Mouse (Mus musculus) T-helper 1 cell (primary cell): Measurements from ENCODE around the gene Nek6.

Experiments
- in situ Hi-C: fragments of 300-600 bp; cut with MboI, MseI; formaldehyde crosslinking; loops from one replicate; pipeline ENCODE4 v1.15.1; 2025; ENCODE audit warnings: high pct_unique_total_duplicates

Gene Nek6

DNA sequence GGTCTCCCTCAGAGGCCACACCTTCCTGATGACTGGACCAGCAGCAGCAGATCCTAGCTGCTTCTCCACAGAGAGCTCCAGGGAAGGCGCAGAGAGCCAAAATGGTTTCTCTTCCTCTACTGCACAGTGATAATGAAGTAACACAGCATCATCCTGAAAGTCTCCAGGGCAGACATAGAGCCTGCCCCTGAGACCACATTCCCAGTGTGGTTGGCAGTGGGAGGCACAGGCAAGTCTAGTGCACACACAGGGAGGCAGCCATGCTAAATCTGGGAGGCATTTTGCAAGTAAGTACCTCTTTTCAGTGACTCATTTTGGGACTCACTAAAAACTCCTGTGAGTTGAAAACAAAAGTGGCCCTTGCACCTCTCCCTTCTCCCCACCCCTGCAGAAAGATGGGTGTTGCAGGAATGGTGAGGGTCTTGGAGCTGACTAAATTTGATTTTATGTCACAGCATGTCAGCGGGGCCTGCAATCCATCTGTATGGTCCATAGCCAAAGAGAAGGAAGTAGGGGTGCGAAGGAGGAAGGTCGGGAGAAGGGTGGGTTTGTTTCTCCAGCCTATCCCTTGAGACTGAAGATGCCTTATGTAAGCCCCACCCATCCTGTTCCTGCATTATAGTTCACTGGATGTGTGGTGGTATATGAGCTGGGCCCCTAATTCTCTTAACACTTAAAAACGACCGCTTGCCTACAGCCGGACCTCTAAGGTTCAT is 2.3 kb upstream of the Nek6 start:
- in situ Hi-C loops, result no loop called here

DNA sequence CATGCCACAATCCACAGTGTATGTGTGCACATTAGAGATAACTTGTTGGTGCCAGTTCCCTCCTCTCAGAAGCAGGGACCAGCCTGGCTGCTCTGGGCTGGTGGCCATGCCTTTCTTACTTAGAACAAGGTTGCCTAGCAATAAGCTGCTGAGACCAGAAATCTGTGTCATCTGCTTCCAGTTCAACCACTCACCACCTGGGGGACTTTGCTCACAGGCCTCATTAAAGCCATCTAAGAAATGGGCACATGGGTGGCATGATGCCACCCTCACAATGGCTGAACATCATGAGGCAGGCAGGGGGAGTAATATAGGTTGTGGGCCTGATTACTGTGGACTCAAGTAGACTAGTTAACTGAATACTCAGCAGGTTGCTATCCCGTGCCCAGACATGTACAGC is 1.3 kb upstream of the Nek6 start:
- in situ Hi-C loops, result no loop called here

DNA sequence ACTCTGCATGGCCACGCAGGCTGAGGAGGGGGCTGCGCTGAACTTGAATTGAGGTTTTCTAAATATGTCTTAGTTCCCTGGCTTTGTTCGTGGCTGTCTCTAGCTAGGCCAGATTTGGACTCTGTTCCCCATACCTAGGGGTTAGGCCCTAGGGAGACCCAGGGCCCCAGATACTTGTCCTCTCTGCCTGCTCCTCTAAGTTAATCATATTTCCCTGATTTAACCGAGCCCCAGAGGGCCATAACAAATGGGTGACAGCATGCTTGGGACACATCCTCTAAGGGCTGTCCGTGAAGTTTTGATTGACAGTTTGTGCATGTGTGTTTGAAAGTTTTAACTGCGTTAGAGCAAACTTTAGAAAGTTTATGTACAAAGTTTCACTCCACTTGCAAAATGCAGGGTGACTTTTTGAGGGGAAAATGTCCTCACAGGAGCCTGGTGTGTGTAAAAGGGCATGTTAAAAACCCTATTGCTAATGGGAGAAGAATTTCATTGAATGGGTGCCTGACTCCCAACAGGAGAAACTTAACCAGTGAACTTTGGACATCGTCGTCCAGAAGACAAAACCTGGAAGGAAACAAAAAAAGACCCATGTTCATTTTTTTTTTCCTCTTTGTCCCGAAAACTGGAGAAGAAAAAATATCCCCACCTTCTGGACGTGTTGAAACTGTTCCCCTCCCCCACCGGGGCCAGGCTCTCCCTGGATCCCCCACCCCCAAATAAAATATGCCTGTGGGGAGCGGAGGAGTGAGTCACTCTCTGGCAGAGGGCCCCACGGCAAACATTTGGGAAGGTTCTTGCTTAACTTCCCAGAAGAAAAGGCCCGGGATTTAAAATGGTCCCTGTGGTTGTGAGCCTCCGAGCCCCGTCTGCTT is 1.1 kb downstream of the Nek6 start:
- in situ Hi-C loops, result no loop called here

DNA sequence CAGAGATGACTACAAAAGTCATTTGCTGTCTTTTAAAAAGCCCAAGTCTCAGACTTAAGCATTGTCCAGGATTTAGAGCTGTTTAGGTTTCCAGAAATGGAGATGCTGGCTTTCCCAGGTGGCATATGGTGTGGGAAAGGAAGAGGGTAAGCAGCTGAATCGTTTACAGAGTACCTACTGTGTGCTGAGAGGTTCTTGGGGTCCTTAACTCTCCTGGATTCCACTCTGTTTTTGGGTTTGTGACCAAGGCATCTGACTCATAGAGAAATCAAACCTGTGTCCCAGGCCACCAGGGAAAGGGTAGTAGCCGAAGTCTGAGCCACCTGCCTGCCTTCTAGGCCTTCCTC is 1.7 kb downstream of the Nek6 start:
- in situ Hi-C loops, result no loop called here

DNA sequence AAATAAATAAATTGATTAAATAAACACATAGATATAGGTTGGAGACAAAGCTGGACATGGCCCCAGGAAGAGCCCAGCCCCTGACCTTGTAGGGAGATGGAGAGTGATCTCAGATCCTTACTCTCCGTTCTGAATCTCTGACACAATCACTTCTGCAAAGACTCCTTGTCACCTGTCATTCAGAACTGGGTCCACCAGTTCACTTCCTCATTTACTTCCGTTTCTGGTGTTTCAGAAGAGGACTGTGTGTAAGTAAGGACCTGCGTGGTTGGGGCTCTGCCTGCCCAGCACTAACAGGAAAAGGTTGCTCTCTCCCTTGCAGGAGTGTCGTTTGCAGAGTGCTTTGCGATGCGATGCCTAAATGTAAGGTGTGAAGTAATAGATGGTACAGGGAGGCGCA is 3.0 kb downstream of the Nek6 start:
- in situ Hi-C loops, result no loop called here

DNA sequence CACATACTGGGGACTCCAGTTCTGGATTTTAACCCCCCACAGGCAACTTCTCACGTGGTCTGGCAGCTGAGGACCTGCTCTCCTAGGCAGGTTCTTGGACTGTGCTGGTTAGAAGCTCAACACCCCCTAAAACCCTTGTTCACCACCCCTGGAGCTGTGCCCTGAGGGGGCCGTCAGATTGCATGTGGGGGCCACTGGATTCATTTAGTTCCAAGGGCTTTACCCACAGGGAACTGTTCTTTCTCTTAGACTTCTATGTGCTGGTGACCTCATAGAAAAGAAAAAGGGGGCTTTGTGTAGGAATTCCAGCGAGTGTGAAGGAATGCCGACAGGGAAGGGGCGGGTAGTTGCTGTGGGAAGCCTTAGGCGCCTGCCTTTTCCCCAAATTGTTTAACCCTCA is 4.0 kb downstream of the Nek6 start:
- in situ Hi-C loops, result no loop called here

DNA sequence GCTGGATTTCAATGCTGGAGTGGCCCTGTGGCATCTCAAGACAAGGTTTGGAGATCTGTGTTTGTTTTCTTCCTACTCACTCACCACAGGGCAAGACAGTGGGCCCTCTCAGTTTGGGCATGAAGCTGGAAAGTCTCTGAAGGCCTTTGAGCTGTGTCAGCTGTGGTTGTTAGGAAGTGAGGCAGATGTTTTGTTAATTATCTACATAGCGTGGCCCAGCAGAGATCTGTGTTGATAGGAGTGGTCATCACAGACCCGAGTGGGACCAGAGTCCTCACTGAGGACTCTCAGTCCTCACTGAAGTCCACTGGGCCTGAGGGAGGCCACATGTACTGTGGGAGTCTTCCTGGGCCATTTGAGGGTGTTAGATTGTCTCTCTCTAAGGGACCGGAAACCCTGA is 5.0 kb downstream of the Nek6 start:
- in situ Hi-C loops, result no loop called here

DNA sequence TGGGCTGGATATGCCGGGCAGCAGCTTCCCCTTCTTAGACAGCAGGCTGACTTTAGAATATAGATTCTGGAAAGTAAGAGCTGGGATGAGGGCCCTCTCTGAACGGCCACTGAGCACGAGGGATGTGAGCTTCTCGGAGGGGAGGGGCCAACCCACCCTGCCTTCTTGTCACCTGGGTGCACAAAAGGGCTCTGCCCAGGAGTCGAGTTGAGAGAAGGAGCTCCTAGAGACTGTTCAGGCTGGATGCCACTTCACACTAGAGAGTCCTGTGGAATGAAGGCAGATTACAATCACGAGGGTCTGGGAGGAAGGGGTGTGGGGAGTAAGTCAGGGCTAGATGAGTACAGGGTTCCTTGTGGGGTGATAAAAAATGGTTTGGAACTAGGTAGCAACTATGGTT is 5.6 kb downstream of the Nek6 start:
- in situ Hi-C loops, result no loop called here

DNA sequence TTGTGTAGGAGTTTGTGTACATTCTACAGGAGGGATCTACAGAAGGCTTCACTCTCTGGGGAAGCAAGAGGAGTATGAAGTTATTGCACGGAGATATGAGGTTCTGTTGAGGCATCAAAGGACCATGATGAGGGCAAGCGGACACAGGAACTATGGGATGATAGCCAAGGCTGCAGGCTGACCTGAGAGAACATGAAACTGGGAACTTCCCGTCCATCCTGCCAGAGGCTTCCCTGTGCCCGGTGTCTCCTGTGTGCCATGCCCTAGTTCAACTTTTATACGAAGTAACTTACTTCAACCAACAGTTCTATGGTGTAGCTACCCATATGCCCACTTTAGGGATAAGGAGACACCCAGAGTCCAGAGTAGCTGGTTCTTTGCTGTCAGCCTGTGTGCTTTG is 7.3 kb downstream of the Nek6 start:
- in situ Hi-C loops, result no loop called here

DNA sequence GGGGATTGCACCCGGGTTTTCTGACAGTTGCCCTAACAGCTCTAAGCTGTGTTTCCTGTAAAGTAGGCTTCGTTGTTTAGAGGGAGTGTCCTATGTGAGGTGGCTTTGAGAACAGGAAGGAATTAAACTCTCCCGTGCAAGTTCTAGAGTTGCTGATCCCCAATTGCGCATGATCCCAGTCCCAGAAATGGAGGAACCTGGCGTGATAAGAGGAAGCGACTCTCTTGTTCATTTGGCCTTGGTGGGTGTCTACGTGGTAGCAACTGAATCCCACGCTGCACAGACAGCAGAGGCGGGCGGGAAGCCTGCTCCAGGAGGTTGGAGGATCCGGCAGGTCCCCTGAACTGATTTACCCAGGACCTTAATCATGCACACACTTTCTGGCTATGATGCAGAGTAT is 8.5 kb downstream of the Nek6 start:
- in situ Hi-C loops, result no loop called here

DNA sequence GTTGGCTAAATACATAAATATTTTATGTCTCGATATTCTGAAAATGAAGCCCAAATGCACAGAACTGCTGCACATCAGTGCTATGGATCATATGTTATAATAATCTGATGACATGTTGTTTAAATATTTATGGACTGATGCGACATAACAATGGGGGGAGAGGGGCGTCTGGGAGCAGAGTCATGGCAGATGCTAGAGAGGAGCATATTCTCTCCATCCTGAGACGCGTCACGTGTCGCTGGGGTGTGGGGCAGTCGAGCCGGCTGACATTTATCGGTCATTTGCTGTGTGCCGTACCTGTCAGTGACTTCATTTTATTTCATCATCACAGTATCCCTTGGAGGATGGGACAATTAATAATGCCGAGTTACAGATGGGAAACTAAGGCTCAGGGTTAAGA is 10.2 kb downstream of the Nek6 start:
- in situ Hi-C loops, result no loop called here

DNA sequence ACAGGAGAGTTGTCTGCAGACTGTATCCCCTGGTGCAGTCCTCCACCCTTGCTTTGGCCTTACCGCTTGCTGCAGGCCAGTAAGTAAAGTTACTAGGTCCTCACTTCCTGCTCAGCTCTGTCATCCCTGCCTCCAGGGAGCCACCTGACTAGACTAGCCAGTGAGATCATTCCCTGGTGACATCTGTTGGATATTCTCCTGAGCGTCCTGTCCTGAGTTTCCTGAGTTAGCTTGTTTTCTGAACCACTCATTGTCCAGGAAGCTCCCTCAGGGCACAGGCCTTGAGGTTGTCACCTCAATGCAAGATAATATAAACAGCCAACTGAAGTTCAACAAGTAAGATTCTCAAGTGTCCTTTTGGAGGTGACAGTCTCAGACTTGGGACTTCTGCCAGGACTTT is 10.9 kb downstream of the Nek6 start:
- in situ Hi-C loops, result no loop called here

DNA sequence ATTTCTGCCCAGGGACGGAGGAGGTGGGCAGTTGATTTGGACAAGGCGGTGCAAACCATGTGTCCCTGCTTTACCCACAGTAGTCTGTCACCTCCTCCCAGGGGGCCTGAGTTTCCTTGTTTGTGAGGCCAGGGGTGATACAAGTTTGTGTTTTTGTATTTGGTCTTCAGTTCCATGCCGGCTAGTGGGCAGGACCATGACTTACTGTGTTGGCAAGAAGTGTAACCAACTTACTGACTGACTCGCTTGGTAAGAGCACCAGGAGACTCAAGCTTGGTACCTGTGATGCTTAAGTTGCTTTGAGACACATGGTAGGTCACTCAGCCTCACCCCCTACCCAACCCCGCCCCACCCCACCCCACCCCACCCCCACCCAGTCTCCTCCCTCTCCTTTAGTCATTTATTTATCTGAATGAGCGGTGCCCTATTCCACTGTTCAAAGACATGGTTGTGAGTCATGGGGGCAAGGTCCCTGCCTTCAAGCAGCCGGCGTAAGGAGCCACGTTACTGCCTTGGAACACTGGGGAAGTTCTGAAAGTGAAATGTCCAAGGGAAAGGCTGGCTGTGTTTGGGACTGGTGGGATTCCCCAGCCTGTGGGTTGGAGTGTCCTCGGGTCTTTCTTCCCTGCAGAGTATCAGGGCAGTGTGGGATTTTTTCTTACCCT is 12.5 kb downstream of the Nek6 start:
- in situ Hi-C loops, result no loop called here

DNA sequence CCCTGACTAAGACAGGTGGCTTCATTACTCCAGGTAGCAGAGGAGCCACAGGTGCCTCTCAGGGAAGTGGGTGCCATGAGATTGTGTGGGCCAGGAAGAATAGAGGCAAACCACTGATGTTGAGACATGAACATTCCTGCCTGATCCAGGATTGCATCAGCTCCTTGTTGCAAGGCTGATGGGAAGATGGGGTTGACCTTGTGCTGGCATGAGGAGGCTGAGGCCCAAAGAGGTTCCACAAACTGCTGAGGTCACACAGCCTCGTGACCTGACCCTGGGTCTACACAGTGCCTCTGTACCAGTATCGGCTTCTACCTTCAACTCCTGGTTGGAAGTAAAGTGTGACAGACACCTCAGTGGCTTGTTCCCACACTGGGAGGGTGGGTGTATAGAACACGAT is 13.6 kb downstream of the Nek6 start:
- in situ Hi-C loops, result no loop called here

DNA sequence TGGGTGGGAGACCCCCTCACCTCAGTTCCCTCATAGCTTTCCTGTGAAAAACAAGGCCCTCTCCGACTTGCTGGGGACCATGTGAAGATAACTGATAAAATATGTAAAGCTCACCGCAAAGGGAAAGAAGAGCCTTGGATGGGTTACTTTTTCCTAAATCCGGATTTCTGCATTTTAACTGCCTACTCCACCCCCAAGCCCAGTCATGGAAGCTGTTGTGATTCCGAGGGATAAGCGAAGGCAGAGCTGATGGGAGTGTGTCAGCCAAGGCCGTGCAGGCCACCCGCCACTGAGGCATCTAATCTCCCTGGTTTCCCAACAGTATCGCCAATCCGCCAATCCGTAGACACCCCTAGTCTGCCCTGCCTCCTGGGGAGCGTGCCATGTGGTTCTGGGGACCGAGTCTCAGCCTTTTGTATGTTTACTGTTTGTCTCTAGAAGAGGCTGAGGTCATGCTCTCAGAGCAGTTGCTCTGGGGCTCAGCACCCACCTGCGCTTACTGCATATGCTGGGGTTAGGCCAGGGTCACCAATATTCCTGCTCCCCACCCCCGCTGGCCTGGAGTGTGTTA is 18.2 kb downstream of the Nek6 start:
- in situ Hi-C loops, result no loop called here

DNA sequence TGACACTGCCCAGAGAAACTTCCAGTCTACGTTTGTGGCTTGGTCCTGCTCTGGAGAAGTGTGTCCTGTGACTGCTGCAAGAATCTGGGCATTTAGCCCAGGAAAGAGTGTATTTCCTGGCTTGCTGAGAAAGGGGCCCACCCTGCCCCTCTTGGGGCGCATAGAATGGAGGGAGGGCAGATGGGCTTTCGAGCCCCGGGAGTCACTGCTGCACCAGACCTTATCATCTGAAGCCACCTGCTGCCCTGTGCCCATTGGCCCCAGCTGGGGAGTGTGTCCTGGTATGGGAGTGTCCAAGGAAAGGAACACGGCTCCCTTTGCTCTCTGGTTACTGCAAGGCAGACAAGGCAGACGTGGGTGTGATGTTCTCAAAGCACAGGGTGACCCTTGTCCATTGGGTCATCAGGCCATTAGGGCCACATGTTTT is 19.5 kb downstream of the Nek6 start:
- in situ Hi-C loops, result no loop called here

DNA sequence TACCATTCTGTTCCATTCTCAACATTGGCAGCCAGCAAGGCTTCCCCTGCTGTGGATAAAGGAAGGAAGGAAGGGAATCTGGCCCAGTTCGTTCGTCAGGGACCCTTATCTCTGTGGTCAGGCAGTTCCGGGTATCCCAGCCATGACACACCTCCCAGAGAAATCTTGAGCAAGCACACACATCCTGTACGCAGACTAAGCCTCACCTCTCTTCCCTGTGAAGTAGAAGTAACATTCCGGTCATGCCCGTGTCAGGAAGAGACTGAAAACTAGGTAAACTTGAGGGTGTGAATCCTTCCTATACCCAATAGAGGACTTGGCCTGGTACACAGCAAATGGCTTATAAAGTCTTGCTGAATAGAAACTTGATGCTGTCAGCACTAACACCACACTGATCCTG is 21.9 kb downstream of the Nek6 start:
- in situ Hi-C loops, result no loop called here

DNA sequence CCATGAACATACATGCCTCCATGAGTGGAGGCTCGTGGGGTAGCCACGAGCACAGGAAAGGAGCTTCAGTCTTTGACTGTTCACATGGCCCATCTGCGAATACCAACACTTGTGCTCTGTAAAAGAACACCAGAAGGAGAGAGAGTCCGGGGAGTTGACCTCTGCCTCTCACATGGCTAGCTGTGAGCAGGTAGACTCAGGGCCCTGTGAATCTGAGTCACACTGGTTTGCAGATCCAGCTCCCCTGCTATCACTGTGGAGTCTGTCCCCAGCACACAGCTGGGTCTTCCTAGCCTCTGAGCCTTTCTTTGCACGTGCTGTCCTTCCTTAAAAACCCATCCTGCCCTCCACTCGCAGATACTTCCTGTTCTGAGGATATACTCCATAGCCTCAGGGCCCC is 22.3 kb downstream of the Nek6 start:
- in situ Hi-C loops, result no loop called here

DNA sequence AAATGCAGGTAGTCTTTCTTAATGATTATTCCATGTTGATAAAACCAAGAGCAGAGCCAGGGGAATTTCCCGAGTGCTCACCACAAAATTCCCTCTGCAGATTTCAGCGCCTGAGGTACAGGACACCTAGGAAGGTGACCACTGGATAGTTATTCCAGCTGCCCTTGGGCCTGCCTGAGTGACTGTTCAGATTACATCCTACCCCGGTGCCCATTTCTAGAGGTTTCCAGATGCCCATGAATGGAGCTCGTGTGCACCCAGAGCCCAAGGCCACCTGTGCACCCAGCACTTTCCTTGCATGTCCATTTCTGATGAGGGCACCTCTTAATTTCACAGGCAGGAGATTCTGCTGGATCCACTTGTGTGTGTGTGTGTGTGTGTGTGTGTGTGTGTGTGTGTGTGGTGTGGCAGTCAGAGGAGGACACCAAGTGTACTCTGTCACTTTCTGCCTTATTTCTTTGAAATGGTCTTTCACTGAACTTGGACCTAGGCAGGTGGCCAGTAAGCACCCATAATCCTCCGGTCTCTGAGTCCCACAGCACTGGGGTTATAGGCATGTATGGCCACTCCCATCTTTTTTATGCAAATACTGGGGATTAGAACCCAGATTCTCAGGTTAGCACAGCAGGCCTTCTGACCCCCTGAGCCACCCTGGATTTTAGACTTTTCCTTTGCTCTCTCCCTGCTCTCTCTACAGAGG is 22.9 kb downstream of the Nek6 start:
- in situ Hi-C loops, result no loop called here

DNA sequence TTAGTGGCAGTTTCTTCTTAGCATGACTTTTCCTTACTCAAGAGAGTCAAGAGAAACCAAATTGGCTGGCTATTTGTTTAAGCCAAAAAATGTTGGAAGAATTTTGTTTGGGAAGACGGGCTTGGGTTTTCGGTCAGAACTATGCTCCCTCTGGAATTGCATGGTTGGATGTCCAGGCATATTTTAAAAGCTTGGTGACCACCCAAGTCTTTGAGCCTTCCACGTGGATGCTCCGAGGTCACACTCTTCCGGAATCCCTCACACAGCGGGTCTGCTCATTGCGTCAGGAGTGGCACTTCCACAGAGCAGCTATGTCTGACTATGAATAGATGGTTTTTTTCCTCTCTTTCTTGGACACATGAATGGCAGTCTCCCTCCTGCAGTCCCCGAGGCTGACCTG is 23.6 kb downstream of the Nek6 start:
- in situ Hi-C loops, result no loop called here

DNA sequence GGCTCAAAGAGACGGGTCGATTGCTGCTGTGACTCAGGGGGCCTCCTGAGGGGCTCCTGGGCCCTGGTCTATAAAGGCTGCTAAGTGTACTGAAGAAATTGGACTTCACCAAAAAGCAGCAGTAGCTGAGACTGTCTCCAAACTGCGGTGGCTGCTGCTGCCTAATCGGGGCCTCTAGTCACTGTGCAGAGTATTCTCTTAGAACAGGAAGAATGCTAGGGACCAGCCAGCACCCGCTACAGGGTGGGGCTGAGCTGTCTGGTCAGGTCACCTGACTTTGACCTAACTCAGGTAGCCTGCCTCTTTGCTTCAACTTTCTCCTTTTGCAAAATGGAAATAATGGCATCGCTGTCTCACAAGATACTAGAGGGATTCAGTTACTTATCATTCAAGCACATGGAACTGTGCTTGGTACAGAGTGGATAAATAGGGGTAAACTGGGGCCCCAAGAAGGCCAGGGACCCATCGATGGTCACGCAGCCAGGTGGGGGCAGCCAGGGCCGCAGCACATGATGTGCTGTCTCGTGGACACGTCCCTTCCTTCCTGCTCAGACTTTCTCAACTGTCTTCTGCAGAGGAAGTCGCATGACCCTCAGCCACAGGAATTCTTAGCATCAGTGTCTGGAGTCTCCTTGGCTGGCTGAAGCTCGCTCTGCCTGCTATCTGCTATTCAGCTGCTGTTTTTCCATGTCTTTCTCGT is 24.2 kb downstream of the Nek6 start:
- in situ Hi-C loops, result no loop called here
